Mouse (Mus musculus) thymus, adult 2 months (tissue): ENCODE data around the gene Parp16. TPM values are rescaled to one million over a fixed set of nuclear protein-coding genes. Genes with fewer than 3 reads are reported as not detected.

Experiments used
- DNase-seq: peaks from one replicate; pipeline ENCODE4 v3.0.0; 2021
- H3K27ac ChIP-seq: fragments of 200-500 bp; 2 replicates; pipeline ENCODE4 v1.5.1; 2012; ENCODE audit warnings: low read length, control low read depth; ENCODE audit not compliant: control insufficient read depth, insufficient read depth
- H3K27me3 ChIP-seq: fragments of 200-500 bp; 2 replicates; pipeline ENCODE4 v1.6.1; 2012; ENCODE audit warnings: mild to moderate bottlenecking, low read length, moderate library complexity, mixed read lengths; ENCODE audit not compliant: control insufficient read depth, insufficient read depth
- H3K36me3 ChIP-seq: fragments of 200-500 bp; 2 replicates; pipeline ENCODE4 v1.6.1; 2012; ENCODE audit warnings: mild to moderate bottlenecking, low read length, moderate library complexity; ENCODE audit not compliant: control insufficient read depth, insufficient read depth
- H3K4me1 ChIP-seq: fragments of 200-500 bp; replicated peaks from 2 replicates; pipeline ENCODE4 v1.6.1; 2012; ENCODE audit warnings: low read length; ENCODE audit not compliant: control insufficient read depth, insufficient read depth
- H3K4me3 ChIP-seq: fragments of 200-500 bp; 2 replicates; pipeline ENCODE4 v1.5.1; 2012; ENCODE audit warnings: mild to moderate bottlenecking, low read length, control low read depth, moderate library complexity; ENCODE audit not compliant: control insufficient read depth, insufficient read depth
- CTCF ChIP-seq: fragments of 200-500 bp; IDR thresholded peaks from 2 replicates; pipeline ENCODE4 v1.5.1; 2012; ENCODE audit warnings: mild to moderate bottlenecking, control low read depth, low read length, moderate library complexity, borderline replicate concordance; ENCODE audit not compliant: control insufficient read depth, poor library complexity, insufficient read depth; ENCODE audit errors: extremely low read depth
- POLR2A ChIP-seq: fragments of 200-500 bp; IDR thresholded peaks from 2 replicates; pipeline ENCODE4 v1.6.1; 2012; ENCODE audit warnings: mild to moderate bottlenecking, low read length, control low read depth, moderate library complexity; ENCODE audit not compliant: control insufficient read depth, poor library complexity, insufficient read depth; ENCODE audit errors: extremely low read depth
- WGBS: fragments of 180-500 bp; shearing (Covaris S2); methylation state at CpG from one replicate; pipeline ENCODE4 v1.1.7; 2018; 5-methylcytosine and 5-hydroxymethylcytosine counted together
- polyA plus RNA-seq: library from polyadenylated mRNA; depleted of rRNA; stranded (reverse); fragments of >200 nt; gene quantifications from 2 replicates; pipeline ENCODE4 v1.2.3, GENCODE M21; 2012

The Parp16 gene
- polyA plus RNA-seq, 1 experiment, result 9.3 TPM

DNA sequence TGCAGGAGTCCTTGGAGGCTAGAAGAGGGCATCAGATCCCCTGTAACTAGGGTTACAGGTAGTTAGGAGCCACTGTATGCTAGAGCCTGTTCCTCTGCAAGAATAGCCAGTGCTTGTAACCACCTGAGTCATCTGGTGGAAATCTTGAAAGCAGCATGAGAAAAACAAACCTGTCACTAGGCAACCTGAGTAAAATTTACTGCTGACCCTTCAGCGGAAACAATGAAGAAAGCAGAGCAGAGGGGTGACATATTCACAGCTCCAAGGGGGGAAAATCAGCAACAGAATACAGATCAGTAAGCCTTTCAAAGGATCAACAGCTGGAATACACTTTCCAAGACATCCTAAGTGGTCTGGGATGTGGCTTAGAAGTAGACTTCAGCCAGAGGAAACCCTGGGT, 16.4 kb downstream of the Parp16 start:
- H3K4me1 ChIP-seq, result peaks cover 9% of the 10 kb centered on the region
- no peak for DNase-seq
- H3K27ac ChIP-seq, result no peak overlapping the region
- H3K36me3 ChIP-seq, result no peaks in the 10 kb centered on the region
- 81% methylated on average over 1 of the region's 1 CpGs for WGBS
- H3K27me3 ChIP-seq, result no peaks in the 10 kb centered on the region
- H3K4me3 ChIP-seq, result no peak overlapping the region
- TF ChIP-seq POLR2A (no peak), CTCF (no peak)

DNA sequence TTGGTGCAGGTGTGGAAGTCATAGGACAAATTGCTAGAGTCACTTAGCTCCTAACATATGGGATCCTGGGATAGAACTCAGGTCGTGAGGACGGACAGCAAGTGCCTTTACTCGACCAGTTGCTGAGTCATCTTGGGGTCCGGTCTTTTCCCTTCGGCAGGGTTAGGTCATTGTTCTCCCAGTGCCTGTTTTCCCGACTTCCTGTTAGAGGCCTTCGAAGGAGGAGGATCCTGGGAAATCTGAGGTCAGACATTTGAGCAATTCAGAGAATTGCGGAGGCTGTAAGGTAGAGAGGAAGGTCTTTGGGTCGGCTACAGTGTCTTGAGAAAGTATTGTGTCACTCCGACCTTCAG, 19.2 kb downstream of the Parp16 start:
- DNase-seq, result no peak

DNA sequence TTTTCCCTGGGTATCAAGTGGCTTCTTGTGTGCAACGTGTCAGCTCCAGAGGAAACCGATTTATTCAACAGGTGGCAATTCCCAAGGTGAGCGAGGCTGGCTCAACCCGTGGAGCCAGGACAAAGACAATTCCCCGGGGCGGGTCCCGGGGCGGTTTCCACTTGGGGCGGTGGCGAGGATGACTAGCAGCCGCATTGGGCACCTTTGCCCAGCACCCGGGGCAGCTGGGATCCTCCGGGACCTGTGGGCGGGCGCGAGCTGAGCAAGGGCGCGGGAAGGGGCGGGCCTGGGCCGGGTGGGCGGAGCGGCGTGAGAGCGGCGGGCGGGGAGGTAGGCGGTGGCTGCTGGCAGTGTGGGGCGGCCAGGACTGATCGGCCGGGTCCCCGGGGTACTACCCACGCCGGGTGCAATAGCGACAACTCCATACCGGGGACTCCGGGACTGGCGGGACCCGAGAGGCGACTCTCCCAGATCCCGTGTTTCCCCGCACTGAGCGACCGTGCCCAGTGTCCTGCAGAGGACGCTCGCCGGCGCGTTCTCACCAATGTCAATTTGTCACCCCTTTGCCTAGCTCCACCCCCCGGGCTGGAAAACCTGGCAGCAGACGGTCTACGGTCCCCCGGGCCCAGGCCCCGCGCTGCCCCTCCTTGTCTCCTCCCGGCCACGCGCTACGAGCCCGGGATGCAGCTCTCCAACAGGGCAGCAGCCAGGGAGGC, 19.8 kb downstream of the Parp16 start:
- H3K4me3 ChIP-seq, result peak overlapping the region; percentile 97
- H3K4me1 ChIP-seq, result peaks cover 23% of the 10 kb centered on the region
- H3K36me3 ChIP-seq, result no peaks in the 10 kb centered on the region
- WGBS, result under 1% methylated on average over 56 of the region's 59 CpGs
- DNase-seq, result peak; percentile 84
- H3K27me3 ChIP-seq, result no peaks in the 10 kb centered on the region
- TF ChIP-seq CTCF (no peak; the same call in none of the 2 replicates), POLR2A (peak; percentile 43)
- 0 out of 2 replicates have a peak overlapping the region, but pooled peaks have one; percentile 21 for H3K27ac ChIP-seq

More for the DNA sequence above, 19.2 kb downstream of the Parp16 start:
- 28% methylated on average over 10 of the region's 10 CpGs for WGBS
- Histone ChIP-seq H3K27ac (no peak overlapping the region), H3K36me3 (no peaks in the 10 kb centered on the region), H3K4me1 (peaks cover 23% of the 10 kb centered on the region), H3K4me3 (peak overlapping the region; percentile 97), H3K27me3 (no peaks in the 10 kb centered on the region)
- TF ChIP-seq CTCF (no peak), POLR2A (no peak)

DNA sequence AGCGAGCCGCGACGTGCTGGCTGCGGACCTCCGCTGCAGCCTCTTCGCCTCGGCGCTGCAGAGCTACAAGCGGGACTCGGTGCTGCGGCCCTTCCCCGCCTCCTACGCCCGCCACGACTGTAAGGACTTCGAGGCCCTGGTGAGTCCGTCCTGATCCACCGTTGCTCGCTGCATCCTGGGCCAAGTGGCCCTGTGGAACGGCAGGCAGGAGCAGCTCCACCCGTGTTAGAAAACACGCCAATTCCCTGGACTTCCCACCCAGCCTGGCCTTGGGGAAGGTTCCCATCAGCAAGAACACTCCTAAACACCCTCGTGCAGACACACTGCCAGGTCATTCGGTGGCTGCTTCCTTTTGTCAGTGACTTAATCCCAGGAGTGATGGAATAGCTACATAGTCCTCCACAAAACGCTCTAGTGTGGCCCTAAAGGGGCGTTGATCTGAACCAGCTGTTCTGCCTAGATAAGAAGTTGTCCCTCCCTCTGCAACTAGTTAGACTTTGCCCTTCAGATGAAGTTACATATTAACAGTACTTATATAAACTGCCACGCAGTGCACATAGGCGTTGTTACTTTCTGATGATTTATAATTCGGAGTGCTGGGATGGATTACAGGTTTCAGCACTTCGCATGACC, 20.5 kb downstream of the Parp16 start:
- peak overlapping the region; percentile 21; the same call in 1 of the 2 replicates for H3K27ac ChIP-seq
- 7% methylated on average over 31 of the region's 31 CpGs for WGBS
- peaks cover 24% of the 10 kb centered on the region for H3K4me1 ChIP-seq
- no peaks in the 10 kb centered on the region for H3K27me3 ChIP-seq
- H3K4me3 ChIP-seq, result peak overlapping the region; percentile 97
- DNase-seq, result no peak
- no peaks in the 10 kb centered on the region for H3K36me3 ChIP-seq
- TF ChIP-seq POLR2A (no peak), CTCF (no peak; the same call in 1 of the 2 replicates)

DNA sequence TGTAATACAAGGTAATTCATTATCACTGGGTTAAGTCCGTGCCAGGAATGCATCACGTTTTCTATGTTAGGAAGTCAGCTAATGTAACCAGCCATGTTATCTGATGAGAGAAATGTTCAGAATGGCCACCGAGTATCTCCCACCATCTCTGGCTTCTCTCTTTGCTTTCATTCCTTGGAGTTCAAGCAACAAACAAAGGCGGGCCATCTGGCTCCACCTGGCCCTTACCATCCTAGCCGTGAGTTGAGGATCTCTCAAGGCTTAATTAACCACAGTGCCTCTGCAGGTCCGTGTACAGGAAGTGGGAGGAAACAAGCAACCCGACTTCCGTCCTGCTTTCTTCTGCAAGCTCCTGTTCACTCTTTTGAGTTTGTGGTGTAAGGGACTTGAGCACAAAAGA, 21.8 kb downstream of the Parp16 start:
- H3K27ac ChIP-seq, result peak overlapping the region; percentile 91
- TF ChIP-seq CTCF, result no peak
- whole genome bisulfite sequencing, result 5% methylated on average over 8 of the region's 8 CpGs
- H3K4me3 ChIP-seq, result peak overlapping the region; percentile 47
- H3K4me1 ChIP-seq, result peaks cover 33% of the 10 kb centered on the region
- DNase-seq, result peak; percentile 56
- H3K27me3 ChIP-seq, result no peaks in the 10 kb centered on the region
- H3K36me3 ChIP-seq, result no peaks in the 10 kb centered on the region

DNA sequence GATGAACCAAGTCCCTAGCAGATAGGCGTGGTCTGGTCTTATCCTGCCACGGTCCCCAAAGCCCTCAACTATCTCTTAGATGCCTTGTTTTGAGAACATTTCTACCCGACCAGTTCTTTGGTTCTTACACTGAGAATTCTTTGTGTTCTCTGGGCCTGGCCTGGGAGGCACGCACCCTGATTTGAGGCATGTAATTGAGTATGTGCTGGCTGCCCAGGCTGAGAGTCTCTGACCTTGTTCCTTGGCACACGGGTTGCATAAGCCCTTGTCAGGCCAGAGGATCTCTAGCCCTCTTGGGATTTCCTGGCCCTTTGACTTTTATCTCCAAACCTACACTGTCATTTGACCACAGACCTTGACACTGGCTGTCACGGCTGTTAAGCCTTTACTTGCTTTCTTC, 22.5 kb downstream of the Parp16 start:
- Histone ChIP-seq H3K27me3 (no peaks in the 10 kb centered on the region), H3K4me1 (peaks cover 37% of the 10 kb centered on the region), H3K36me3 (no peaks in the 10 kb centered on the region), H3K27ac (peak overlapping the region; percentile 91), H3K4me3 (no peak overlapping the region)
- TF ChIP-seq POLR2A (no peak), CTCF (no peak)
- WGBS, result 10% methylated on average over 6 of the region's 6 CpGs
- DNase-seq, result no peak
